Mouse (Mus musculus) forebrain, embryonic 10.5 days (tissue): Measurements from ENCODE around the gene Usp42. TPM values are rescaled to one million over a fixed set of nuclear protein-coding genes. Genes with fewer than 3 reads are reported as not detected.

ENCODE experiments used
- polyA plus RNA-seq: library from polyadenylated mRNA; unstranded; fragments of >200 nt; fragmentation: Nextera tagmentation; extraction: Ambion mirVana; gene quantifications from 2 replicates; pipeline ENCODE4 v1.2.1, GENCODE M21; 2016

Gene Usp42
- polyA plus RNA-seq, 1 experiment from 2014 or later = 29.1 TPM

Other genes with a start within 250 kb of the Usp42 start
- 346 and 370 TPM in 2 replicates for gene Rac1, start 204.2 kb downstream of the Usp42 start, polyA plus RNA-seq
- 31.2 and 31.6 TPM in 2 replicates for gene Cyth3, start 109.8 kb downstream of the Usp42 start, polyA plus RNA-seq
- 46.6 and 47.4 TPM in 2 replicates for gene Eif2ak1, start 85.5 kb upstream of the Usp42 start, polyA plus RNA-seq
- gene Ankrd61, start 165.4 kb upstream of the Usp42 start, polyA plus RNA-seq = 0.31 and 0.36 TPM in 2 replicates
- gene Aimp2, start 177.6 kb upstream of the Usp42 start, polyA plus RNA-seq = 141 TPM in 2 replicates
- 40.8 and 41.5 TPM in 2 replicates for gene Pms2, start 177.7 kb upstream of the Usp42 start, polyA plus RNA-seq
- gene Gm42421, start 195.9 kb upstream of the Usp42 start, polyA plus RNA-seq = 0.44 and 0.61 TPM in 2 replicates
- 0.43 and 0.64 TPM in 2 replicates for gene Rsph10b, start 200.8 kb upstream of the Usp42 start, polyA plus RNA-seq